Mouse (Mus musculus) layer of hippocampus, postnatal 25 days (tissue): ENCODE results near the gene Mxd3. TPM values are rescaled to one million over a fixed set of nuclear protein-coding genes. Genes with fewer than 3 reads are reported as not detected.

Experiments
- DNase-seq, 2 experiments: peaks; one replicate each; pipeline ENCODE4 v3.0.0; 2022; ENCODE audit warnings: mixed read lengths in 2 of 2, low spot score in 1 of 2; ENCODE audit errors: extremely low spot score in 1 of 2
- total RNA-seq, 2 experiments: library from RNA; stranded (reverse); gene quantifications; 2 replicates each; pipeline ENCODE4 v1.2.3; 2021

The Mxd3 gene
- total RNA-seq, 2 experiments from 2014 or later, result 1.2 to 2.4 TPM

DNA sequence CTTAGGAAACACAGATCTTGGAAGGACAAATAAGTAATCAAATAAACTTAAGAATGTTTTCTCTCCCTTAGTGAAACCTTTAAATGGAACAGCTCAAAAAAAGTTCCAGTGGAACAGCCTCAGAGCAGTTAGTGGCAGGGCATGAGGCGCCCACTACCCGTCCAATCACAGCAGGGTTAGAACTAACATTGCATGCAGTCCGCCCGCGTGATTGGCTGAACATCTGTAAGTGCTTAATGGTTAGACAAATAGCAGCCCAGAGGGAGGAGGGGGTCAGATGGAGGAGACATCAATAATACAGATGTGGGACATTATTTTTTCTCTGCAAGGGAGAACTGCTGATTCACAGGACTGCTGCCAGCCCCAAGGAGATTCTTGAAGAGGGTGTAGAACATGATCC lies 52.4 kb downstream of the Mxd3 start:
- DNase-seq, result no peak

Other genes starting within 250 kb of the Mxd3 start
- gene Uimc1, start 229.5 kb downstream of the Mxd3 start, total RNA-seq, result 10 to 100 TPM; 17.8 to 22.1 TPM
- 10 to 100 TPM; 45.6 to 51.3 TPM for gene Zfp346, start 224.5 kb downstream of the Mxd3 start, total RNA-seq
- gene Gm17617, start 196.3 kb downstream of the Mxd3 start, total RNA-seq, result not detected
- under 1 TPM; 0.68 to 0.74 TPM for gene Fgfr4, start 177.2 kb downstream of the Mxd3 start, total RNA-seq
- gene Nsd1, start 120.0 kb downstream of the Mxd3 start, total RNA-seq, result 100 to 1,000 TPM; 117 to 140 TPM
- 100 to 1,000 TPM; 139 to 165 TPM for gene Prelid1, start 9.3 kb downstream of the Mxd3 start, total RNA-seq
- 10 to 100 TPM; 74.0 to 83.3 TPM for gene Rab24, start 7.9 kb downstream of the Mxd3 start, total RNA-seq
- 10 to 100 TPM; 58.4 to 61.0 TPM for gene Lman2, start 33.0 kb upstream of the Mxd3 start, total RNA-seq
- 10 to 100 TPM; 94.5 to 98.2 TPM for gene Rgs14, start 39.9 kb upstream of the Mxd3 start, total RNA-seq
- not detected for gene Slc34a1, start 68.4 kb upstream of the Mxd3 start, total RNA-seq
- gene Pfn3, start 85.4 kb upstream of the Mxd3 start, total RNA-seq, result not detected
- under 1 TPM; 0.35 to 0.47 TPM for gene F12, start 97.0 kb upstream of the Mxd3 start, total RNA-seq
- 10 to 100 TPM; 66.7 to 74.7 TPM for gene Grk6, start 115.2 kb upstream of the Mxd3 start, total RNA-seq
- 10 to 100 TPM; 96.9 to 97.3 TPM for gene Prr7, start 134.4 kb upstream of the Mxd3 start, total RNA-seq
- gene Dbn1, start 158.3 kb upstream of the Mxd3 start, total RNA-seq, result 100 to 1,000 TPM; 356 to 398 TPM
- gene Pdlim7, start 183.9 kb upstream of the Mxd3 start, total RNA-seq, result 10 to 100 TPM; 86.6 to 97.7 TPM
- 1 to 10 TPM; 9.6 to 9.7 TPM for gene Dok3, start 199.5 kb upstream of the Mxd3 start, total RNA-seq
- 10 to 100 TPM; 50.7 to 57.2 TPM for gene Ddx41, start 206.8 kb upstream of the Mxd3 start, total RNA-seq
- 10 to 100 TPM; 66.4 to 87.5 TPM for gene Fam193b, start 241.3 kb upstream of the Mxd3 start, total RNA-seq
- gene Tmed9, start 243.9 kb upstream of the Mxd3 start, total RNA-seq, result 100 to 1,000 TPM; 132 to 143 TPM